Mouse (Mus musculus) A20 (cell line): ENCODE results near the gene Bmp2k.

Experiments used
- DNase-seq: peaks from one replicate; pipeline ENCODE4 v3.0.0-alpha.2; 2011; ENCODE audit warnings: low read depth, low spot score

Gene Bmp2k

GRCm38 (mm10) chr5:96997310-96997801, at the start of gene Bmp2k:
Gene Bmp2k, plus strand, starts transcription at chr5:96997689.
- peak; percentile 94 for DNase-seq

- DNase-seq: no peak
These were observed 48.5 kb upstream of the Bmp2k start for GRCm38 (mm10) chr5:96948856-96949527.

GRCm38 (mm10) chr5:96949839-96950666, 47.4 kb upstream of the Bmp2k start:
- no peak for DNase-seq

GRCm38 (mm10) chr5:96950667-96951492, 46.6 kb upstream of the Bmp2k start:
- no peak for DNase-seq

- no peak for DNase-seq
These were observed 45.9 kb upstream of the Bmp2k start for GRCm38 (mm10) chr5:96951493-96952105.

- no peak for DNase-seq
These were observed 43.4 kb upstream of the Bmp2k start for GRCm38 (mm10) chr5:96954040-96954439.

GRCm38 (mm10) chr5:96954466-96955027, 42.9 kb upstream of the Bmp2k start:
- DNase-seq: no peak

- no peak for DNase-seq
These were observed 40.6 kb upstream of the Bmp2k start for GRCm38 (mm10) chr5:96956926-96957325.

- DNase-seq: no peak
These were observed 36.4 kb upstream of the Bmp2k start for GRCm38 (mm10) chr5:96961122-96961521.

- no peak for DNase-seq
These were observed 35.6 kb upstream of the Bmp2k start for GRCm38 (mm10) chr5:96961852-96962251.

GRCm38 (mm10) chr5:96962252-96962933, 35.1 kb upstream of the Bmp2k start:
- no peak for DNase-seq

- DNase-seq: no peak
These were observed 34.6 kb upstream of the Bmp2k start for GRCm38 (mm10) chr5:96962934-96963301.

GRCm38 (mm10) chr5:96964062-96965028, 33.1 kb upstream of the Bmp2k start:
- no peak for DNase-seq

- DNase-seq: no peak
These were observed 32.5 kb upstream of the Bmp2k start for GRCm38 (mm10) chr5:96965029-96965403.

- no peak for DNase-seq
These were observed 32.0 kb upstream of the Bmp2k start for GRCm38 (mm10) chr5:96965503-96965902.

GRCm38 (mm10) chr5:96968628-96969027, 28.9 kb upstream of the Bmp2k start:
- peak; percentile 70 for DNase-seq

- peak; percentile 62 for DNase-seq
These were observed 28.5 kb upstream of the Bmp2k start for GRCm38 (mm10) chr5:96969032-96969431.

- no peak for DNase-seq
These were observed 27.6 kb upstream of the Bmp2k start for GRCm38 (mm10) chr5:96969705-96970471.

GRCm38 (mm10) chr5:96970472-96970848, 27.0 kb upstream of the Bmp2k start:
- DNase-seq: no peak
